Mouse (Mus musculus): Measurements from ENCODE around the gene Sfxn3.

GRCm38 (mm10) chr19:45057724-45058112 lies 10.4 kb downstream of the Sfxn3 start:
- TF ChIP-seq CTCF (IDR thresholded peaks at IDR 0.05; ENCODE audit: low read depth) (no peak), EP300 (IDR thresholded peaks at IDR 0.05; ENCODE audit: low read depth) (no peak)

All from liver, embryonic 14.5 days (tissue).